Mouse (Mus musculus) forebrain, embryonic 11.5 days (tissue): ENCODE measurements at regions not wholly inside any gene's neighbourhood (a gene's known extent, or its start where the extent isn't known, plus 50 kb on each side); places are given as distances from the start of the nearest gene placed in this dataset.
A peak's percentile ranks its signal among the peaks of the same experiment; 100 is the strongest.

Source experiments
- ATAC-seq: fragments of 200-750 bp; cut with Nextera tagmentation; replicated peaks from 2 replicates; pipeline ENCODE4 v1.8.0; 2017; ENCODE audit warnings: moderate TSS enrichment; ENCODE audit not compliant: low FRiP score
- DNase-seq: peaks from one replicate; pipeline ENCODE4 v3.0.0-alpha.2; 2017; ENCODE audit warnings: low spot score
- H3K27ac ChIP-seq: fragments of 300-500 bp; sonication (generic); 2 replicates; pipeline ENCODE4 v1.5.1; 2014; ENCODE audit warnings: low read depth, low read length
- H3K27me3 ChIP-seq: fragments of 300-500 bp; sonication (generic); 2 replicates; pipeline ENCODE4 v1.6.1; 2014; ENCODE audit warnings: mild to moderate bottlenecking, low read length, mixed read lengths; ENCODE audit not compliant: control insufficient read depth, insufficient read depth
- H3K36me3 ChIP-seq: fragments of 300-500 bp; sonication (generic); 2 replicates; pipeline ENCODE4 v1.6.1; 2014; ENCODE audit warnings: mild to moderate bottlenecking, low read length, moderate library complexity, mixed read lengths; ENCODE audit not compliant: control insufficient read depth, insufficient read depth
- H3K4me1 ChIP-seq: fragments of 300-500 bp; sonication (generic); replicated peaks from 2 replicates; pipeline ENCODE4 v1.6.1; 2014; ENCODE audit warnings: low read length, mixed read lengths; ENCODE audit not compliant: control insufficient read depth, insufficient read depth
- H3K4me2 ChIP-seq: fragments of 300-500 bp; sonication (generic); 2 replicates; pipeline ENCODE4 v1.6.1; 2014; ENCODE audit warnings: low read depth, mild to moderate bottlenecking, low read length, moderate library complexity, mixed read lengths; ENCODE audit not compliant: severe bottlenecking
- H3K4me3 ChIP-seq: fragments of 300-500 bp; sonication (generic); 2 replicates; pipeline ENCODE4 v1.5.1; 2014; ENCODE audit warnings: low read depth, low read length
- H3K9ac ChIP-seq: fragments of 300-500 bp; sonication (generic); 2 replicates; pipeline ENCODE4 v1.6.1; 2014; ENCODE audit warnings: low read length
- H3K9me3 ChIP-seq: fragments of 300-500 bp; sonication (generic); 2 replicates; pipeline ENCODE4 v1.6.1; 2016; ENCODE audit warnings: low read length, mixed read lengths; ENCODE audit not compliant: control insufficient read depth
- WGBS: fragments of 180-500 bp; shearing (Covaris S2); extraction: QIAGEN DNeasy Blood & Tissue Kit; methylation state at CpG from one replicate; pipeline ENCODE4 v1.1.7; 2014; 5-methylcytosine and 5-hydroxymethylcytosine counted together

DNA sequence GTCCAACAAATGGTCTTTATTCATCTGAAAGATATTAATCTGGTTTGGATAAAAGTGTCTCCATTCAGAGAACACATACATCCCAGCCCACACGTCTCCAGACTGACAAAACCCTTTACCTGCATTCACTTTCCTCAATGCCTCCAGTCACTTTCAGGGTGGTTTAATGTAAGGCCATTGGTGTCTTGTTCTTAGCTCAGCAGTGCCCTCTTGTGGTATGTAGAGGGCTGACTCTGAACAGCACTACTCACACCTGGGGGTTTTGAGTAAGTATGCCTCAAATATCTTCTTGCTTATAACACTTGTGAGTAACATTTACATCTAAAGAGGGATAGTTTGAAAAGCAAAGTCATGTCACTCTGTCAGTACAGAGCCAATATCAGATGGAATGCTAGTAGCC is 164.5 kb upstream of the Adamts16 start:
- DNase-seq (peak; percentile 62), ATAC-seq (peak; percentile 49; the same call in 1 of the 2 replicates)
- Histone ChIP-seq H3K27ac (no peak overlapping the region), H3K4me2 (no peak overlapping the region), H3K36me3 (no peaks in the 10 kb centered on the region), H3K4me1 (no peaks in the 10 kb centered on the region), H3K9me3 (no peaks in the 10 kb centered on the region), H3K4me3 (no peak overlapping the region), H3K9ac (no peak overlapping the region), H3K27me3 (no peaks in the 10 kb centered on the region)
- WGBS, result 26% methylated on average over 1 of the region's 1 CpGs

DNA sequence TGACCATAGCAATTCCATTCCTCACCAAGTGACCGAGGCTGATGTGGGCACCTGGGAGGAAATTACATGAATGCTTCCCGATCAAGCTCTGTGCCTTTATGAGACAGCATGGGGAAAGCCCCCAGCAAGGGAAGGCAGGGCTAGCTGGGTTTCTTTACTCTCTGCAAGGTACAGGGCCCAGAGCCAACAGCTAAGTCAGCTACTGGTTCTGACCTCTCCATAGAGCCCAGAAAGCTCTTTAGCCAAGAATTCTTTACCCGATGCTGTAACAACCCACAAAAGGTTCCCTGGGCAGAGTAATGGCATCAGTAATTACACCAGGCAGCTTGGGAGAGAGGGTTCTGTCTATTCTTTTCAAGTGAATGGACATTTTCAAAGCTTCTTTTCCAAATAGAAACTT is 161.9 kb upstream of the Adamts16 start:
- no peak for ATAC-seq
- Histone ChIP-seq H3K4me3 (no peak overlapping the region), H3K27ac (no peak overlapping the region), H3K4me2 (no peak overlapping the region), H3K36me3 (no peaks in the 10 kb centered on the region), H3K4me1 (no peaks in the 10 kb centered on the region), H3K9me3 (no peaks in the 10 kb centered on the region), H3K9ac (no peak overlapping the region), H3K27me3 (no peaks in the 10 kb centered on the region)
- no peak for DNase-seq
- WGBS, result 71% methylated on average over 3 of the region's 3 CpGs

DNA sequence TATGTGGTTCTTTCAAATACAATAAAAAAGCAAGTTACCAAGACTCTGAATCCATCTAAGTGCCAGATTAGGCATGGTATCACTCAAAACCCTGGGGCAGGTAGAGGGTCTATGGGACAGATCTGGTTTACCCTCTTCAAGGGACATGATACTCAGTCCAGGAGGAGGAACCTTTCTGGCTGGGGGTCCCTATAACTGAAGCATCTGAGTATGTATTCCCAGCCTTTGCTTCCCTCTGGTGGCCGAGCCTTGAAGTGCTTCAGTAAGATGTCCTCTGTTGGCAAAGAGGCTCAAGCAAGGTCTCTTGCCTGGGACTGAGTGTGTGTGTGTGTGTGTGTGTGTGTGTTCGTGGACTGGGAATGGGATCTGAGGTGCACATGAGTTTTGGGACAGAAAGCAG is 159.7 kb upstream of the Adamts16 start:
- WGBS, result 14% methylated on average over 2 of the region's 2 CpGs

DNA sequence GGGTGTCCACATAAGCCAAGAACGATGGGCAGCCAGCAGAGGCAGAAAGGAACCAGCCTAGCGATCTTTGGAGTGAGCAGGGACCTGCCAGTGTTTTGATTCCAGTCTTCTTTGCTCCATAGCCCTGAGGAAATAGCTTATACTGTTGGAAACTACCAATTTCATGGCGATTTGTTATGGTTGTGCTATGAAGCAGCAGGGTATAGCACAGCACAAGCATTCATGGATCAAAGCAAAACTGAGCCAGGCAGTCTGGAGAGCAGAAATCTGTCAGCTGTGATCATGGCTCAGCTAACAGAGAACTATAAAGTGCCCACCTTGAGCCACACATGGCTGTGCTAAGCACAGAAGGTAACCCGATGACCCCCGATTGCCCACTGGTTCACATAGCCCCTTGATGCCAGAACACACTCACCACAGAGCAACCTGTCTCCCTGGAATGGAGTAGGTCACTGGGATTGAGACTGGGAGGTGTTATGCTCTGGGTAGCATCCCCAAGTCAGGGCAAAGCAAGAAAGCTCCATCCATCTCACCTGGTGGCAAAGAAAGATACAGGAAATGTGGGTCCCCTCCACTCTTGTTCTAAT is 158.9 kb upstream of the Adamts16 start:
- Histone ChIP-seq H3K27ac (no peak overlapping the region), H3K9ac (no peak overlapping the region), H3K4me3 (no peak overlapping the region), H3K4me2 (no peak overlapping the region), H3K27me3 (no peaks in the 10 kb centered on the region), H3K36me3 (no peaks in the 10 kb centered on the region), H3K4me1 (no peaks in the 10 kb centered on the region), H3K9me3 (no peaks in the 10 kb centered on the region)
- DNase-seq (no peak), ATAC-seq (no peak)
- 72% methylated on average over 5 of the region's 5 CpGs for WGBS

More for the DNA sequence above, 159.7 kb upstream of the Adamts16 start:
- Histone ChIP-seq H3K9me3 (no peaks in the 10 kb centered on the region), H3K9ac (no peak overlapping the region), H3K27me3 (no peaks in the 10 kb centered on the region), H3K36me3 (no peaks in the 10 kb centered on the region), H3K4me2 (no peak overlapping the region), H3K4me1 (no peaks in the 10 kb centered on the region), H3K27ac (no peak overlapping the region), H3K4me3 (no peak overlapping the region)
- ATAC-seq (peak; percentile 36; the same call in 1 of the 2 replicates), DNase-seq (peak; percentile 69)

DNA sequence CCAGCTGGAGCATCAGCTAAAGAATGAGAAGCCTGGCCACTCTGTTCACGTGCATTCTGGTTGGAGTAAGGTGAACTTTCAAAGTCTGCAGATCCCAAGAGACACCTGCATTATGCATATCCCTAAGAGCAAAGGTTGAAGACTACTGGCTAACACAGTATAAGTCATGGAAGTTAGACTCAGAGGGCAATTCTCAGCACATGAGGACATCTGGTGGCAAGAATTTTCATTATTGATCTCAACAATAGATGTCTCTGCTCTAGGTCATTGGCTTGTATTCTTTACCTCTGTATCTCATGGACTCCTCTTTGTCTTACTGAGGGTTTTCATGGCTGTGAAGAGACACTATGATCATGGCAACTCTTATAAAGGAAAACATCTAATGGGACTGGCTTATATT is 151.9 kb upstream of the Adamts16 start:
- no peak for ATAC-seq
- WGBS, result 78% methylated on average over 1 of the region's 1 CpGs

DNA sequence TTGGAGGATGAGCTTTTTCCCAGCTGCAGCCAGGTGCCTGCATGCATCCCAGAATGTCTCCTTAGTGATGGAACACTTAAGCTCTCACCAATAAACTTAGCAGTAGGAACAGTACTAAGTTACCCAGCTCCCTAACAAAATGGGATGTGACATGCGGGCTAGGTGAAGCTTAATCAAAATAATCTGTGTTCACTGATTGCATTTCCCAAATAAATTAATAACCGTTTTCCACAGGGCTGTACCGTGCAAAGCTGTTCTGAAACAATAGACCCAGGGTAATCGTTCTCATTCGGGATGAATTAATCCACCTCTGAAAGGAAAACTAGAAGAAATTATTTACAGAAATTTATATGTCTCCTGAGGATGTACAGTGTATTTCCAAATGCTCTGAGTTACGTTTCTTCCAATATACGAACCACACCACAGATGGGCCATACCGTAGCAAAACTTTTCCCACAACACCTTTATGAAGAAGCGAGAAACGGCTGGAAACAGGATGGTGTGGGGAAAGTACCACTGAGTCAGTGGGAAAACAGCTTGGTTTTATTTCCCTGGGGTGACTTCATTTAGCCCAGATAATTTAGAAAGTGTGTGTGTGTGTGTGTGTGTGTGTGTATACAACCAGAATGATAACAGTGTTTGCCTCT is 148.5 kb upstream of the Adamts16 start:
- Histone ChIP-seq H3K27me3 (no peaks in the 10 kb centered on the region), H3K4me2 (no peak overlapping the region), H3K4me3 (no peak overlapping the region), H3K4me1 (no peaks in the 10 kb centered on the region), H3K36me3 (no peaks in the 10 kb centered on the region), H3K27ac (no peak overlapping the region), H3K9me3 (no peaks in the 10 kb centered on the region), H3K9ac (no peak overlapping the region)
- ATAC-seq (no peak), DNase-seq (no peak)
- 91% methylated on average over 10 of the region's 10 CpGs for WGBS

More for the DNA sequence above, 151.9 kb upstream of the Adamts16 start:
- no peak overlapping the region for H3K4me2 ChIP-seq
- H3K4me1 ChIP-seq, result no peaks in the 10 kb centered on the region
- no peaks in the 10 kb centered on the region for H3K27me3 ChIP-seq
- no peak overlapping the region for H3K4me3 ChIP-seq
- no peak for DNase-seq
- H3K9me3 ChIP-seq, result no peaks in the 10 kb centered on the region
- no peak overlapping the region for H3K9ac ChIP-seq
- H3K27ac ChIP-seq, result no peak overlapping the region
- no peaks in the 10 kb centered on the region for H3K36me3 ChIP-seq

DNA sequence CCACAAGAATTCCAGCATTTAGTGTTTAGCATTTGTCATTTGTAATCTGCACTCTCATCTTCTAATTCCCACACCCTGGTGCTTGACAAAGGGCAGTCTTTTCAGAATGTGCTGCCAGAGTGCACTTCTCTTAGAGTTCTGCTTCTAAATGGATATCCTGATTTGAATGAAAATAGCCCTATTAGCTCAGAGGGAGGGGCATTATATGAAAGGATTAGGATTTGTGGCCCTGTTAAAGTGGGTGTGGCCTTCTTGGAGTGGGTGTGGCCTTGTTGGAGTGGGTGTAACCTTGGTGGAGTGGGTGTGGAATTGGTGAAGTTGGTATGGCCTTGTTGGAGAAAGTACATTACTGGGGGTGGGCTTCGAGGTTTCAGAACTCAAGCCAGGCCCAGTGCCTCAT is 137.7 kb upstream of the Adamts16 start:
- Histone ChIP-seq H3K36me3 (no peaks in the 10 kb centered on the region), H3K4me3 (no peak overlapping the region), H3K9me3 (no peaks in the 10 kb centered on the region), H3K4me1 (peaks cover 3% of the 10 kb centered on the region; the same call in 1 of the 2 replicates), H3K27ac (peak overlapping the region; percentile 66), H3K9ac (no peak overlapping the region), H3K27me3 (no peaks in the 10 kb centered on the region), H3K4me2 (no peak overlapping the region)
- 88% methylated on average over 1 of the region's 1 CpGs for WGBS
- DNase-seq (no peak), ATAC-seq (peak; percentile 90)

DNA sequence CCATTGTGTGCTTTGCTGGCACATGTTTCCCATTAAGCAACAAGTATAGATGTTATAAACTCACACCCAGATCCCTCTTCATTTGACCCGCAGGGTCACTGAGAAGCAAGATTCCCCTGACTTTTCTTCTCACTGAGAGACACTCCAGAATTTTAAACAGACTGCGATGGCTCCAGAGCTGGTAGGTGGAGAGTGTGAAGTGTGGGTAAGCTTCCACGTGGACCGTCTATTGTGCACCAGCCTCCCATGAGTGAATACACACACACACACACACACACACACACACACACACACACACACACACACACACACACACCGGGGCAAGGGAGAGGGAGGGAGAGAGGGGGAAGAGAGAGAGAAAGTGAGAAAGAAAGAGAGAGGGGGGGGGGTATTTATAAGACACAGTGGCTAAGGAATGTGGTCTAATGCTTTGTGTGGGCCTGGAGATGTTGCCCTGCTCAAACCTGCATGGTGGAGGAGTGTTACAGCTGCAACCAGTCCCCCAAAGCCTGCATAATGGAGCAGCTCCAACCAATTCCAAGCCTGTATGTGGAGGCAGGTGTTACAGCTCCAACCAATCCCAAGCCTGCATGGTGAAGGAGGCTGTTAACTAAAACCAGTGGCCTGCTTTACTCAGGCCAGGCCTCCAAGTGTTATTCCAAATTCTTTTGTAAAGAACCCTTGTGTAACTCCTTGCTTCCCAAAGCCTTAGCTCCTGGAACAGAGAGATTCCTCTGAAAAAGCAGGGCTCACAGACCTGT is 137.1 kb upstream of the Adamts16 start:
- H3K36me3 ChIP-seq, result no peaks in the 10 kb centered on the region
- no peak overlapping the region for H3K9ac ChIP-seq
- 55% methylated on average over 5 of the region's 5 CpGs for WGBS
- no peak overlapping the region for H3K4me3 ChIP-seq
- no peaks in the 10 kb centered on the region for H3K9me3 ChIP-seq
- no peak for DNase-seq
- H3K4me1 ChIP-seq, result peaks cover 3% of the 10 kb centered on the region; the same call in 1 of the 2 replicates
- no peak overlapping the region for H3K4me2 ChIP-seq
- peak; percentile 94 for ATAC-seq
- no peaks in the 10 kb centered on the region for H3K27me3 ChIP-seq
- peak overlapping the region; percentile 66 for H3K27ac ChIP-seq
